Mouse (Mus musculus): ENCODE data around the gene Zfp560.
"Not testable (repeated sequence)": the region's sequence is repeated elsewhere in the genome, so short reads cannot be mapped to it uniquely, and the experiment has no call there.

Zfp560 gene

GRCm38 (mm10) chr9:20384532-20385342 lies at the start of gene Zfp560:
Gene Zfp560, minus strand, starts transcription at chr9:20385177.
- DNase-seq = peak; percentile 69

- no peak for DNase-seq
Observed at GRCm38 (mm10) chr9:20430004-20430403, 45.0 kb upstream of the Zfp560 start.

GRCm38 (mm10) chr9:20411460-20411859 lies 26.5 kb upstream of the Zfp560 start:
- no peak for DNase-seq

- no peak for DNase-seq
Observed at GRCm38 (mm10) chr9:20409319-20409718, 24.3 kb upstream of the Zfp560 start.

GRCm38 (mm10) chr9:20385343-20385703 lies 346 bp upstream of the Zfp560 start:
- no peak for DNase-seq

GRCm38 (mm10) chr9:20383659-20384058 lies 1.3 kb downstream of the Zfp560 start:
- no peak for DNase-seq

GRCm38 (mm10) chr9:20374712-20375111 lies 10.3 kb downstream of the Zfp560 start:
- no peak for DNase-seq

GRCm38 (mm10) chr9:20367311-20367710 lies 17.7 kb downstream of the Zfp560 start:
- no peak for DNase-seq

- no peak for DNase-seq
Observed at GRCm38 (mm10) chr9:20348501-20348900, 36.5 kb downstream of the Zfp560 start.

- DNase-seq = no peak
Observed at GRCm38 (mm10) chr9:20335994-20336393, 49.0 kb downstream of the Zfp560 start, which contains the start of gene Olfr18. Gene Olfr18, minus strand, starts transcription at chr9:20336094.

- no peak for DNase-seq
Observed at GRCm38 (mm10) chr9:20298232-20298631, 86.7 kb downstream of the Zfp560 start, which contains the start of gene Olfr873. Gene Olfr873, plus strand, starts transcription at chr9:20298532.

GRCm38 (mm10) chr9:20295562-20295961 lies 89.4 kb downstream of the Zfp560 start:
- DNase-seq = not testable (repeated sequence)
